Mouse (Mus musculus) liver, embryonic 14.5 days (tissue): ENCODE data around the gene Cbx6. TPM values are rescaled to one million over a fixed set of nuclear protein-coding genes. Genes with fewer than 3 reads are reported as not detected.
"Not testable (repeated sequence)": the region's sequence is repeated elsewhere in the genome, so short reads cannot be mapped to it uniquely, and the experiment has no call there.

Experiments used
- ATAC-seq: fragments of 200-750 bp; cut with Nextera tagmentation; 2 replicates; pipeline ENCODE4 v1.8.0; 2017; ENCODE audit warnings: moderate number of reproducible peaks, mild to moderate bottlenecking, moderate library complexity; ENCODE audit not compliant: insufficient read depth
- DNase-seq, 3 experiments: peaks; one replicate each; pipeline ENCODE4 v3.0.0-alpha.2; 2012 to 2013; ENCODE audit warnings: low read depth in 3 of 3, low spot score in 3 of 3
- H3K27ac ChIP-seq: fragments of 300-500 bp; sonication (generic); 2 replicates; pipeline ENCODE4 v1.5.1; 2014; ENCODE audit warnings: moderate library complexity, mild to moderate bottlenecking, control low read depth, inconsistent platforms
- H3K27me3 ChIP-seq: fragments of 300-500 bp; sonication (generic); 2 replicates; pipeline ENCODE4 v1.6.1; 2014; ENCODE audit warnings: mild to moderate bottlenecking, low read length, moderate library complexity; ENCODE audit not compliant: control insufficient read depth, insufficient read depth
- H3K36me3 ChIP-seq: fragments of 300-500 bp; sonication (generic); replicated peaks from 2 replicates; pipeline ENCODE4 v1.6.1; 2014; ENCODE audit warnings: low read depth; ENCODE audit not compliant: control insufficient read depth, insufficient read depth
- H3K4me1 ChIP-seq, 2 experiments: fragments of 200-500 bp in 1 of 2; fragments of 300-500 bp in 1 of 2; sonication (generic) in 1 of 2; replicated peaks; 2 replicates each; pipeline ENCODE4 v1.6.1; 2012 to 2014; ENCODE audit warnings: antibody characterized with exemption in 1 of 2, inconsistent platforms in 1 of 2, low read length in 1 of 2; ENCODE audit not compliant: control insufficient read depth in 2 of 2, insufficient read depth in 2 of 2
- H3K4me2 ChIP-seq: fragments of 300-500 bp; sonication (generic); 2 replicates; pipeline ENCODE4 v1.6.1; 2014; ENCODE audit warnings: low read depth, mild to moderate bottlenecking, control low read depth, moderate library complexity
- H3K4me3 ChIP-seq, 2 experiments: fragments of 200-500 bp in 1 of 2; fragments of 300-500 bp in 1 of 2; sonication (generic) in 1 of 2; 2 replicates each; pipeline ENCODE4 v1.5.1; 2012 to 2014; ENCODE audit warnings: low read depth in 2 of 2, low read length in 2 of 2, mild to moderate bottlenecking in 2 of 2, control low read depth in 1 of 2, inconsistent platforms in 1 of 2, moderate library complexity in 1 of 2; ENCODE audit not compliant: insufficient read depth in 1 of 2
- H3K9ac ChIP-seq: fragments of 300-500 bp; sonication (generic); replicated peaks from 2 replicates; pipeline ENCODE4 v1.6.1; 2014; ENCODE audit warnings: mild to moderate bottlenecking, control low read depth, moderate library complexity
- H3K9me3 ChIP-seq: fragments of 300-500 bp; sonication (generic); 2 replicates; pipeline ENCODE4 v1.6.1; 2016; ENCODE audit warnings: low read length, mixed read lengths; ENCODE audit not compliant: control insufficient read depth
- CTCF ChIP-seq: IDR thresholded peaks from 2 replicates; pipeline ENCODE4 v1.5.1; 2016; ENCODE audit warnings: antibody characterized with exemption, low read depth, control low read depth
- EP300 ChIP-seq: IDR thresholded peaks from 2 replicates; pipeline ENCODE4 v1.6.1; 2016; ENCODE audit warnings: antibody characterized with exemption, low read depth
- WGBS: fragments of 180-500 bp; shearing (Covaris S2); extraction: QIAGEN DNeasy Blood & Tissue Kit; methylation state at CpG from one replicate; pipeline ENCODE4 v1.1.7; 2014; ENCODE audit not compliant: insufficient replicate concordance; 5-methylcytosine and 5-hydroxymethylcytosine counted together
- polyA plus RNA-seq, 2 experiments: library from polyadenylated mRNA; depleted of rRNA in 1 of 2; stranded (reverse) in 1 of 2; unstranded in 1 of 2; fragments of >200 nt; fragmentation: Nextera tagmentation in 1 of 2; extraction: Ambion mirVana in 1 of 2; gene quantifications; 2 replicates each; pipeline versions ENCODE4 v1.2.1 to v1.2.3; 2012 to 2014

Gene Cbx6
- polyA plus RNA-seq, 2 experiments: 2.9 to 7.2 TPM

DNA sequence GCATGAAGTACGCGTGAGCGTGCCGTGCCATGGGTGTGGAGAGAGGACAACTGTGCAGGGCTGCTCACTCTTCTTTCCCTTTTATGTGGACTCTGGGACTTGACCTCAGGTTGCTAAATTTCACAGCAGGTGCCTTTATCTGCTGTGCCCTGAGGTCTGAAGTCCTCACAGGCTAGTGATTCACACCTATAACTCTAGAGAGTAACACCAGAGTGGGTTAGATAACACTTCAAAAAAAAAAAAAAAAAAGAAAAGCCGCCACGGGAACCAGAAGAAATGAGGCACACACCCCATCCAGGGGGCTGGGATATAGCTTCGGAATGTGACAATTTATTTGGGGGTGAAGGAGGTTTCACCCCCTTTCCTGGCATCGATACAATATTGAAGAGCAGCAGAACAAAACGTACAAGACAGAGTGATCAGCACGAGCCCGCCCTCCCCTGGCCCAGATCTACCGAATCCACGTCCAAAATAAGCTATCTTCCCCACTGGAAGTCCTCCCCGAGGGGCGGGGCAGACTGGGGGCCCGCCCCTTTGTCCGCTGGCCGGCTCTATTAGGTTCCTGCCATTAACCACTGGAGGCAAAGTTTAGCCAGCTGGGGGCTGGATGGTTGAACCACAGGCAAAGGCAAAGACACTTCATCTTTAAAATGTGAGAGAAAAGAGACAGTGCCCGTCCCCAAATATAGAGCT, 10.8 kb downstream of the Cbx6 start:
- TF ChIP-seq CTCF: no peak
- TF ChIP-seq EP300: no peak
- Histone ChIP-seq H3K27ac (no peak overlapping the region), H3K4me1 (peaks cover 0 to 2% of the 10 kb centered on the region in 2 experiments; a peak in 1 of 4 replicates), H3K27me3 (no peaks in the 10 kb centered on the region), H3K9me3 (no peaks in the 10 kb centered on the region), H3K4me3 (no peak overlapping the region), H3K9ac (no peak overlapping the region), H3K36me3 (no peaks in the 10 kb centered on the region), H3K4me2 (no peak overlapping the region)
- ATAC-seq (no peak), DNase-seq (no peak)
- 53% methylated on average over 19 of the region's 19 CpGs for WGBS

DNA sequence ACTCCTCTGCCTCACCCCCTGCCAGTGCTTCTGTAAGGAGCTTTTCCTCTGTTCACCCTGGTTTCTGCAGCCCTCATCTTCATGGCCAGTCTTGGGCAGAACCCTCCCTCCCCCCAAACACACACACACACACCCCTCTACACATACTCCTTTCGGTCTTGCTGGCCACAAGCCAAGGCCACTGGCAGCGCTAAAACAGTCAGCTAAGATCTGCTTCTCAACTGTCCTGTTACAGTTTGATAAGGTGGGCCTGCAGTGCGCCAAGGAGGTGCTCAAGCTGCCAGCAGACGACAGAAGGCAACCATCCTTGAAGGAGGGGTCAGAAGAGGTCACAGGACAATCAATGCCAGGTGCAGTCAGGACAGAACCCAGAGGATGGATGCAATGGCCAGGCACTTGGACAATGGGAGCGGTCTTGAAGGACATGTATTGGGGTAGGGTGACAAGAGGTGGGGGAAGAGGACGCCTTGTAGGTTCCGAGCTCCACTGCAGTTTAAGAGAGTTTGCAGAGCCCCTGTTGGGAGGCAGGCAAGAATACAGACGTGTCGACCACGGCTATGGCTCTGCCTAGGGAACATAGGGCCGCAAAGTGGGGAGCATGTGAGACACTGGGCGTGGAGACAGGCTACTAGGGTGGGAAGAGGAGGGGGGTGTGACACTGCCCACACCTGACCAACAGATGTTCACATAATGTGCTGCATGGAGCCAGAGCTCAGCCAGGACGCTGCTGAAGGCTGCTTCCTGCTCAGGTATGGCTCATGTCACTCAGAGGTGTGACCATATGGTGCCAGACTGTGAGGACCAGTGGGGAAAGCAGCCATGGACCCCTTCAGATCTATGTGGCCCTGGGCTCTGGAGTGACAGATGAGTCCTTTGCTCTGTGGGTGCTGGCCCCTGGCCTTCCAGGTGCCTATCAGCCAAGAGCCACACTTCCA, 12.0 kb downstream of the Cbx6 start:
- H3K36me3 ChIP-seq: no peaks in the 10 kb centered on the region
- no peak for TF ChIP-seq CTCF
- TF ChIP-seq EP300: no peak
- no peak overlapping the region for H3K4me3 ChIP-seq
- no peak overlapping the region for H3K27ac ChIP-seq
- H3K9ac ChIP-seq: no peak overlapping the region
- WGBS: 53% methylated on average over 13 of the region's 13 CpGs
- no peaks in the 10 kb centered on the region for H3K27me3 ChIP-seq
- H3K4me2 ChIP-seq: no peak overlapping the region
- peak; percentile 63; the same call in 1 of the 2 replicates for ATAC-seq
- no peaks in the 10 kb centered on the region; the same call in 1 of the 2 replicates for H3K9me3 ChIP-seq
- peaks cover 0 to 2% of the 10 kb centered on the region in 2 experiments; a peak in 1 of 4 replicates for H3K4me1 ChIP-seq
- no peak for DNase-seq

DNA sequence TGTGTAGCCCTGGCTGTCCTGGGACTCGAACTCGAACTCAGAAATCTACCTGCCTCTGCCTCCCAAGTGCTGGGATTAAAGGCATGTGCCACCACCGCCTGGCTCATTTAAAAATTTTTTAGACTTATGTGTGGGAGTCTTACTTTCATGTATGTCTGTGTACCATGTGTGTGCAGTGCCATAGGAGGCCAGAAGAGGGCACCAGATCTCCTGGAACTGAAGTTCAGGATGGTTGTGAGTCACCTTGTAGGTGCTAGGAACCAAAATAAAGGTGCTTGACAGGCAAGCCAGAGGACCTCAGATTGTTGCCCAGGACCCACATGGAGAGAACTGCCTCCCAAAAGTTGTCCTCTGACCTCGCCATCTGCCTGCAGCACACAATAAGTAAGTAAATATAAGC, 16.2 kb downstream of the Cbx6 start:
- DNase-seq (no peak), ATAC-seq (no peak)
- peaks cover 0 to 2% of the 10 kb centered on the region in 2 experiments; a peak in 1 of 4 replicates for H3K4me1 ChIP-seq
- H3K4me2 ChIP-seq: no peak overlapping the region
- 58% methylated on average over 4 of the region's 4 CpGs for WGBS
- no peak overlapping the region for H3K9ac ChIP-seq
- no peak overlapping the region for H3K27ac ChIP-seq
- H3K27me3 ChIP-seq: no peaks in the 10 kb centered on the region
- H3K9me3 ChIP-seq: no peaks in the 10 kb centered on the region; the same call in 1 of the 2 replicates
- TF ChIP-seq EP300 (no peak), CTCF (peak; percentile 45)
- no peak overlapping the region for H3K4me3 ChIP-seq
- H3K36me3 ChIP-seq: no peaks in the 10 kb centered on the region

DNA sequence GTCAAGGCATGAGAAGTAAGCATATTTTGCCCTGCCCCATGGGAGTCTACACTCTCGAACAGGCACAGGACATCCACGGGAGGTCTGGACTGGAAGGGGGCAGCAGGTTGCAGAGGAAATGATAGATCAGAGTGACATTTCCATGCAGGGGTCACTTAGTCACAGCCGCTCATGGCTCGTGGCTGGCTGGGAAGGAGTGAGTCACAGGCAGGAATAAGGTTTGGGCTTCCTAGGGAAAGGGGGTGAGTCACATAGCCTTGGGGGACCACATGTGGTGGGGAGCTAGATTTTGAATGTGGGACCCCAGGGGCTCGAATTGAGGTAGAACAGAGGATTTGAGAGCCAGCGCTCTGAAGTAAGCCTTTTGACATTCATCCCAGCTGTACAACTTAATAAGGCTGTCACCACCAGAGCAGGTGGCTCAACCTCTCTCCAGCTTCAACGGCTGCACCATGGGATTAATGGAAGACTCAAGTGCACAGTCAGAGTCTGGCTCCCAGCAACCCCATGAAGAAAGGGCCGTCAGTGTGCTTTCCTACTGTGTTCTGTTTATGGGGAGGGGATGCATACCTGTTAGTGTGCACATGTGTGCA, 20.7 kb downstream of the Cbx6 start:
- ATAC-seq (no peak), DNase-seq (no peak)
- Histone ChIP-seq H3K27ac (no peak overlapping the region), H3K9ac (no peak overlapping the region), H3K9me3 (no peaks in the 10 kb centered on the region; the same call in 1 of the 2 replicates), H3K4me1 (no peaks in the 10 kb centered on the region), H3K4me2 (no peak overlapping the region), H3K27me3 (peaks cover 3% of the 10 kb centered on the region; the same call in 1 of the 2 replicates), H3K4me3 (no peak overlapping the region), H3K36me3 (no peaks in the 10 kb centered on the region)
- no peak for TF ChIP-seq EP300
- no peak for TF ChIP-seq CTCF
- 29% methylated on average over 8 of the region's 8 CpGs for WGBS

DNA sequence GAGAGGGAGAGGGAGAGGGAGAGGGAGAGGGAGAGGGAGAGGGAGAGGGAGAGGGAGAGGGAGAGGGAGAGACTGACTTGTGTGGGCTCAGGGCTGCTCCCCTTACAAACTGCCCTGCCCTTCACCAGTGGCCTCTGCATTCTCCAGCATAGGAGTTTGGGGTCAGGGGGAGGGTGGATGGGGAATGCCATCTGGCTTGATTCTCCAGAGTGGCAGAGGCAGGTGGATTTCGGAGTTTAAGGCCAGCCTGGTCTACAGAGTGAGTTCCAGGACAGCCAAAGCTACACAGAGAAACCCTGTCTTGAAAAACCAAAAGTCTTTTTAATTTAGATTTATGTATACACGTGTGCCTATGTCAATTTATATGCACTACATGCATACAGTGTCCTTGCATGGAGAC, 21.6 kb downstream of the Cbx6 start:
- H3K4me1 ChIP-seq, H3K4me3 ChIP-seq, H3K9ac ChIP-seq, DNase-seq, H3K36me3 ChIP-seq, H3K9me3 ChIP-seq, H3K27me3 ChIP-seq, H3K4me2 ChIP-seq, ATAC-seq, H3K27ac ChIP-seq: not testable (repeated sequence)
- WGBS: 34% methylated on average over 2 of the region's 2 CpGs
